Mouse (Mus musculus): ENCODE data around the gene Nod1.

Nod1 gene

GRCm38 (mm10) chr6:54876782-54877181, 95.6 kb downstream of the Nod1 start:
- DNase-seq, result no peak
